Mouse (Mus musculus) spleen, adult 2 months (tissue): Measurements from ENCODE around the gene Fkbp15.

Experiments used
- CTCF ChIP-seq: fragments of 200-500 bp; IDR thresholded peaks from 2 replicates; pipeline ENCODE4 v1.5.1; 2011; ENCODE audit warnings: mild to moderate bottlenecking, inconsistent platforms; ENCODE audit not compliant: insufficient read depth, insufficient read length, insufficient replicate concordance; ENCODE audit errors: extremely low read depth
- POLR2A ChIP-seq: fragments of 200-500 bp; IDR thresholded peaks from 2 replicates; pipeline ENCODE4 v1.6.1; 2011; ENCODE audit warnings: low read depth, low read length, inconsistent platforms

DNA sequence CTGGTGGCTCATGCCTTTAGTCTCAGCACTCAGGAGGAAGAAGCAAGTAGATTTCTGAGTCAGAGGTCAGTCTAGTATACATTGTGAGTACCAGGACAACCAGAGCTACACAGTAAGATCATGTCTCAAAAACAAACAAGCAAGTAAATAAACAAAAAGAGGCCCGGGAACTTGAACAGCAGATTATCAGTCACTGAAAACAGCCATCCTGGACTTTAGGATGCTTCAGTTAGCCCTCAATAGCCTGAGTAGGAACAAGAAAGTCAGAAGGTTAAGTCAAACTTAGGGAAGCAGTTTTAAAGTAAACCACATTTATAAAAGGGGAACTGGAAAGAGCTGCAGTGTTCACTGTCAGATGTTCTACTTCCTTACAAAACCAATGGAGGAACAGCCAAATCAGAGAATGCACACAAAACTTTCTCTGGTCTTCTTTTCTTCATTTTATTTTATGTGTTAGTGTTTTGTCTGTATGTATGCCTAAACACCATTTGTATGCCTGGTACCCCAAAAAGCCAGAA lies 2.7 kb downstream of the Fkbp15 start:
- TF ChIP-seq CTCF = no peak
- TF ChIP-seq POLR2A = no peak
